Mouse (Mus musculus): Measurements from ENCODE around the gene Gm11213. TPM values are rescaled to one million over a fixed set of nuclear protein-coding genes. Genes with fewer than 3 reads are reported as not detected.

The Gm11213 gene
- total and polyA plus RNA-seq, 2 experiments = not detected

GRCm38 (mm10) chr4:63605545-63605944 lies 484 bp upstream of the Gm11213 start:
- 92% methylated on average over 3 of the region's 3 CpGs for WGBS
- no peaks in the 10 kb centered on the region for H3K36me3 ChIP-seq (ENCODE audit: control insufficient read depth, insufficient read depth, low read length)
- no peak for DNase-seq (ENCODE audit: extremely low read depth, low read depth, low spot score)
- H3K27me3 ChIP-seq (ENCODE audit: control insufficient read depth, insufficient read depth, low read length) = no peaks in the 10 kb centered on the region
- no peak overlapping the region for H3K9ac ChIP-seq (ENCODE audit: low read depth, low read length)
- no peaks in the 10 kb centered on the region for H3K4me1 ChIP-seq (ENCODE audit: control insufficient read depth, insufficient read depth, low read length)
- H3K79me2 ChIP-seq (ENCODE audit: control insufficient read depth, insufficient read depth, low read length) = no peaks in the 10 kb centered on the region
- TF ChIP-seq CTCF (IDR thresholded peaks at IDR 0.05; ENCODE audit: low read depth, low read length) = no peak
- no peak for TF ChIP-seq POLR2A (IDR thresholded peaks at IDR 0.05; ENCODE audit: extremely low read depth, insufficient read depth, low read length)
- no peak overlapping the region for H3K4me3 ChIP-seq (ENCODE audit: insufficient read depth, low read depth, low read length)
- no peak overlapping the region for H3K27ac ChIP-seq (replicated peaks; ENCODE audit: insufficient read depth, low read depth, low read length)

GRCm38 (mm10) chr4:63601263-63601662 lies 3.8 kb downstream of the Gm11213 start:
- no peak for TF ChIP-seq CTCF (IDR thresholded peaks at IDR 0.05; ENCODE audit: low read depth, low read length)
- TF ChIP-seq POLR2A (IDR thresholded peaks at IDR 0.05; ENCODE audit: extremely low read depth, insufficient read depth, low read length) = no peak
- Histone ChIP-seq H3K27me3 (ENCODE audit: control insufficient read depth, insufficient read depth, low read length) (no peaks in the 10 kb centered on the region), H3K79me2 (ENCODE audit: control insufficient read depth, insufficient read depth, low read length) (no peaks in the 10 kb centered on the region), H3K27ac (replicated peaks; ENCODE audit: insufficient read depth, low read depth, low read length) (no peak overlapping the region), H3K4me1 (ENCODE audit: control insufficient read depth, insufficient read depth, low read length) (no peaks in the 10 kb centered on the region), H3K9ac (ENCODE audit: low read depth, low read length) (no peak overlapping the region), H3K4me3 (ENCODE audit: insufficient read depth, low read depth, low read length) (no peak overlapping the region), H3K36me3 (ENCODE audit: control insufficient read depth, insufficient read depth, low read length) (no peaks in the 10 kb centered on the region)
- DNase-seq (ENCODE audit: extremely low read depth, low read depth, low spot score) = no peak

- Histone ChIP-seq H3K4me1 (ENCODE audit: control insufficient read depth, insufficient read depth, low read length) (no peaks in the 10 kb centered on the region), H3K27me3 (ENCODE audit: control insufficient read depth, insufficient read depth, low read length) (no peaks in the 10 kb centered on the region), H3K79me2 (ENCODE audit: control insufficient read depth, insufficient read depth, low read length) (no peaks in the 10 kb centered on the region), H3K9ac (ENCODE audit: low read depth, low read length) (no peak overlapping the region), H3K4me3 (ENCODE audit: insufficient read depth, low read depth, low read length) (no peak overlapping the region), H3K36me3 (ENCODE audit: control insufficient read depth, insufficient read depth, low read length) (no peaks in the 10 kb centered on the region), H3K27ac (replicated peaks; ENCODE audit: insufficient read depth, low read depth, low read length) (no peak overlapping the region)
- TF ChIP-seq POLR2A (IDR thresholded peaks at IDR 0.05; ENCODE audit: extremely low read depth, insufficient read depth, low read length) (no peak), CTCF (IDR thresholded peaks at IDR 0.05; ENCODE audit: low read depth, low read length) (no peak)
- WGBS = 60% methylated on average over 6 of the region's 6 CpGs
- no peak for DNase-seq (ENCODE audit: extremely low read depth, low read depth, low spot score)
These were observed 4.3 kb downstream of the Gm11213 start for GRCm38 (mm10) chr4:63600786-63601185.

- Histone ChIP-seq H3K4me1 (ENCODE audit: control insufficient read depth, insufficient read depth, low read length) (peaks cover 8% of the 10 kb centered on the region), H3K9ac (ENCODE audit: low read depth, low read length) (no peak overlapping the region), H3K27me3 (ENCODE audit: control insufficient read depth, insufficient read depth, low read length) (no peaks in the 10 kb centered on the region), H3K36me3 (ENCODE audit: control insufficient read depth, insufficient read depth, low read length) (no peaks in the 10 kb centered on the region), H3K4me3 (ENCODE audit: insufficient read depth, low read depth, low read length) (no peak overlapping the region), H3K27ac (replicated peaks; ENCODE audit: insufficient read depth, low read depth, low read length) (no peak overlapping the region), H3K79me2 (ENCODE audit: control insufficient read depth, insufficient read depth, low read length) (no peaks in the 10 kb centered on the region)
- no peak for TF ChIP-seq CTCF (IDR thresholded peaks at IDR 0.05; ENCODE audit: low read depth, low read length)
- no peak for TF ChIP-seq POLR2A (IDR thresholded peaks at IDR 0.05; ENCODE audit: extremely low read depth, insufficient read depth, low read length)
- 97% methylated on average over 4 of the region's 4 CpGs for WGBS
- no peak for DNase-seq (ENCODE audit: extremely low read depth, low read depth, low spot score)
These were observed 9.1 kb downstream of the Gm11213 start for GRCm38 (mm10) chr4:63596010-63596409.

- no peaks in the 10 kb centered on the region for H3K36me3 ChIP-seq (ENCODE audit: control insufficient read depth, insufficient read depth, low read length)
- TF ChIP-seq POLR2A (IDR thresholded peaks at IDR 0.05; ENCODE audit: extremely low read depth, insufficient read depth, low read length) (no peak), CTCF (IDR thresholded peaks at IDR 0.05; ENCODE audit: low read depth, low read length) (no peak)
- H3K9ac ChIP-seq (ENCODE audit: low read depth, low read length) = no peak overlapping the region
- H3K27me3 ChIP-seq (ENCODE audit: control insufficient read depth, insufficient read depth, low read length) = no peaks in the 10 kb centered on the region
- 19% methylated on average over 10 of the region's 10 CpGs for WGBS
- H3K4me1 ChIP-seq (ENCODE audit: control insufficient read depth, insufficient read depth, low read length) = peaks cover 8% of the 10 kb centered on the region
- H3K27ac ChIP-seq (replicated peaks; ENCODE audit: insufficient read depth, low read depth, low read length) = no peak overlapping the region
- H3K79me2 ChIP-seq (ENCODE audit: control insufficient read depth, insufficient read depth, low read length) = no peaks in the 10 kb centered on the region
- DNase-seq (ENCODE audit: extremely low read depth, low read depth, low spot score) = no peak
- H3K4me3 ChIP-seq (ENCODE audit: insufficient read depth, low read depth, low read length) = no peak overlapping the region
These were observed 9.8 kb downstream of the Gm11213 start for GRCm38 (mm10) chr4:63595259-63595658.

- peaks cover 8% of the 10 kb centered on the region for H3K4me1 ChIP-seq (ENCODE audit: control insufficient read depth, insufficient read depth, low read length)
- H3K27ac ChIP-seq (replicated peaks; ENCODE audit: insufficient read depth, low read depth, low read length) = no peak overlapping the region
- H3K9ac ChIP-seq (ENCODE audit: low read depth, low read length) = no peak overlapping the region
- peak; percentile 59 for DNase-seq (ENCODE audit: extremely low read depth, low read depth, low spot score)
- no peaks in the 10 kb centered on the region for H3K27me3 ChIP-seq (ENCODE audit: control insufficient read depth, insufficient read depth, low read length)
- no peaks in the 10 kb centered on the region for H3K79me2 ChIP-seq (ENCODE audit: control insufficient read depth, insufficient read depth, low read length)
- 62% methylated on average over 5 of the region's 5 CpGs for WGBS
- no peaks in the 10 kb centered on the region for H3K36me3 ChIP-seq (ENCODE audit: control insufficient read depth, insufficient read depth, low read length)
- TF ChIP-seq CTCF (IDR thresholded peaks at IDR 0.05; ENCODE audit: low read depth, low read length) (no peak), POLR2A (IDR thresholded peaks at IDR 0.05; ENCODE audit: extremely low read depth, insufficient read depth, low read length) (no peak)
- H3K4me3 ChIP-seq (ENCODE audit: insufficient read depth, low read depth, low read length) = no peak overlapping the region
These were observed 10.5 kb downstream of the Gm11213 start for GRCm38 (mm10) chr4:63594459-63595110.

Data from liver, adult 2 months (tissue).